Mouse (Mus musculus): ENCODE measurements around the gene Elf2.

DNA sequence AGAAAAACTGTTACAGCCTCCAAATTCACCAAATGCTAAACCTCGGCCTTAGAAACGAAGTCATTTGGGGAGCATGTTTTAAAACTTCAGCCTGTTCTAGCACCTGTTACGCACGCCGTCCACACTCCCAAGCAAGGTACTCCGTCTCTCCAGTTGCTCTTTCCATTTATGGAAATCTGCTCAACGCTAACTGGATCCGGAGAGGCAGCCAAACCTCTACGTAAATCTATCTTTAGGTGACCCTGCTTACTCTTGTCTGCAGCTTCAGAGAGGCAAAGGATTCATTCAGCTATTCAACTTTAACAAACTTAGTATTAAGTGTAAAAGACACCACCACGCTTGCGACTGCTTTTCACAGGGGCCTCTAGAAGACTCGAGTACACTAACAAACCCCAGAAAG is 72.0 kb downstream of the Elf2 start:
- TF ChIP-seq CTCF (conservative IDR thresholded peaks at IDR 0.05; ENCODE audit: insufficient read depth, insufficient read length, low read depth, low read length) (no peak), POLR2A (IDR thresholded peaks at IDR 0.05; ENCODE audit: low read depth, low read length) (no peak)
